Mouse (Mus musculus) liver, embryonic 11.5 days (tissue): ENCODE results near the gene March8. TPM values are rescaled to one million over a fixed set of nuclear protein-coding genes. Genes with fewer than 3 reads are reported as not detected.
"Not testable (repeated sequence)": the region's sequence is repeated elsewhere in the genome, so short reads cannot be mapped to it uniquely, and the experiment has no call there.

Experiments used
- ATAC-seq: fragments of 200-750 bp; cut with Nextera tagmentation; replicated peaks from 2 replicates; pipeline ENCODE4 v1.8.0; 2017; ENCODE audit warnings: moderate number of reproducible peaks, mild to moderate bottlenecking, moderate TSS enrichment, moderate library complexity; ENCODE audit not compliant: low FRiP score
- DNase-seq: peaks from one replicate; pipeline ENCODE4 v3.0.0-alpha.2; 2017; ENCODE audit warnings: low spot score
- H3K27ac ChIP-seq: fragments of 300-500 bp; sonication (generic); 2 replicates; pipeline ENCODE4 v1.5.1; 2014; ENCODE audit warnings: mild to moderate bottlenecking, low read depth, low read length, control low read depth
- H3K27me3 ChIP-seq: fragments of 300-500 bp; sonication (generic); replicated peaks from 2 replicates; pipeline ENCODE4 v1.6.1; 2014; ENCODE audit warnings: low read length, mixed read lengths; ENCODE audit not compliant: control insufficient read depth, insufficient read depth
- H3K36me3 ChIP-seq: fragments of 300-500 bp; sonication (generic); 2 replicates; pipeline ENCODE4 v1.6.1; 2014; ENCODE audit warnings: mild to moderate bottlenecking, low read length, moderate library complexity, mixed read lengths; ENCODE audit not compliant: control insufficient read depth, insufficient read depth
- H3K4me1 ChIP-seq: fragments of 300-500 bp; sonication (generic); replicated peaks from 2 replicates; pipeline ENCODE4 v1.6.1; 2014; ENCODE audit warnings: low read length, mixed read lengths; ENCODE audit not compliant: control insufficient read depth, insufficient read depth
- H3K4me2 ChIP-seq: fragments of 300-500 bp; sonication (generic); 2 replicates; pipeline ENCODE4 v1.6.1; 2014; ENCODE audit warnings: mild to moderate bottlenecking, control low read depth, moderate library complexity
- H3K4me3 ChIP-seq: fragments of 300-500 bp; sonication (generic); 2 replicates; pipeline ENCODE4 v1.5.1; 2014; ENCODE audit warnings: low read depth, low read length, control low read depth
- H3K9ac ChIP-seq: fragments of 300-500 bp; sonication (generic); 2 replicates; pipeline ENCODE4 v1.6.1; 2014; ENCODE audit warnings: low read depth, low read length, control low read depth
- H3K9me3 ChIP-seq: fragments of 300-500 bp; sonication (generic); 2 replicates; pipeline ENCODE4 v1.6.1; 2016; ENCODE audit warnings: low read length, inconsistent platforms, mixed read lengths; ENCODE audit not compliant: control insufficient read depth
- WGBS: fragments of 180-500 bp; shearing (Covaris S2); extraction: QIAGEN DNeasy Blood & Tissue Kit; methylation state at CpG from one replicate; pipeline ENCODE4 v1.1.7; 2014; 5-methylcytosine and 5-hydroxymethylcytosine counted together
- polyA plus RNA-seq: library from polyadenylated mRNA; unstranded; fragments of >200 nt; fragmentation: Nextera tagmentation; extraction: Ambion mirVana; gene quantifications from 2 replicates; pipeline ENCODE4 v1.2.1, GENCODE M21; 2014

Gene March8
- polyA plus RNA-seq, 1 experiment from 2014 or later: 41.3 TPM

- H3K9me3 ChIP-seq: no peaks in the 10 kb centered on the region
- no peaks in the 10 kb centered on the region for H3K36me3 ChIP-seq
- no peaks in the 10 kb centered on the region for H3K27me3 ChIP-seq
- WGBS: 82% methylated on average over 2 of the region's 2 CpGs
- H3K27ac ChIP-seq: no peak overlapping the region
- H3K9ac ChIP-seq: no peak overlapping the region
- DNase-seq (no peak), ATAC-seq (no peak)
- H3K4me1 ChIP-seq: peaks cover 10% of the 10 kb centered on the region
- H3K4me3 ChIP-seq: no peak overlapping the region
- no peak overlapping the region for H3K4me2 ChIP-seq
Observed at GRCm38 (mm10) chr6:116347953-116348352, 10.1 kb downstream of the March8 start.

GRCm38 (mm10) chr6:116349997-116350396 lies 12.2 kb downstream of the March8 start:
- no peaks in the 10 kb centered on the region for H3K27me3 ChIP-seq
- H3K4me2 ChIP-seq: peak overlapping the region; percentile 72
- 29% methylated on average over 3 of the region's 3 CpGs for WGBS
- ATAC-seq: peak; percentile 95
- peak overlapping the region; percentile 88 for H3K27ac ChIP-seq
- H3K4me3 ChIP-seq: peak overlapping the region; percentile 35; the same call in 1 of the 2 replicates
- peaks cover 10% of the 10 kb centered on the region for H3K4me1 ChIP-seq
- peak overlapping the region; percentile 51 for H3K9ac ChIP-seq
- no peak for DNase-seq
- H3K9me3 ChIP-seq: no peaks in the 10 kb centered on the region
- no peaks in the 10 kb centered on the region; the same call in 1 of the 2 replicates for H3K36me3 ChIP-seq

GRCm38 (mm10) chr6:116350643-116351042 lies 12.8 kb downstream of the March8 start:
- WGBS: 44% methylated on average over 6 of the region's 6 CpGs
- DNase-seq: no peak
- peak overlapping the region; percentile 88 for H3K27ac ChIP-seq
- no peaks in the 10 kb centered on the region for H3K9me3 ChIP-seq
- peaks cover 10% of the 10 kb centered on the region for H3K4me1 ChIP-seq
- H3K4me2 ChIP-seq: peak overlapping the region; percentile 72
- ATAC-seq: peak; percentile 86
- H3K9ac ChIP-seq: peak overlapping the region; percentile 51
- H3K4me3 ChIP-seq: peak overlapping the region; percentile 35
- H3K36me3 ChIP-seq: no peaks in the 10 kb centered on the region; the same call in 1 of the 2 replicates
- no peaks in the 10 kb centered on the region for H3K27me3 ChIP-seq

DNA sequence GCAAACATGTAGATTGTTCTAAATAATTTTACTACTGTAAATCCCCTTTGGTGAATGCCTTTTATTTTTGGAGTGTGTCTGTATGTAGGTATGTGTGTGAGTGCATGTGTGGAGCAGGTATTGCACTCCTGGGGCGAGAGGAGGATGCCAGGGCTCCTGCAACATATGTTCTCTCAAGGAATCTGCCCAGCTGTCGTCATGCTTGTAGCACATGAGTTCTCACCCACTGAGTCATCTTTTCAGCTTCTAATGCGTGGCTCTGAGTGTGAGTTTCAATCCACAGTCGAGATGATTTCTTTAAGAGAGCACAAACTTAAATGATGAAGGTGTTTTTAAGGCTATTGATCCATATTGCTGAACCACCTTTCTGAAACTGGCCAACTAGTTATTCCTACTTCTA lies 13.7 kb downstream of the March8 start:
- DNase-seq: no peak
- Histone ChIP-seq H3K27me3 (no peaks in the 10 kb centered on the region), H3K4me1 (peaks cover 10% of the 10 kb centered on the region), H3K4me2 (peak overlapping the region; percentile 72), H3K36me3 (no peaks in the 10 kb centered on the region; the same call in 1 of the 2 replicates), H3K27ac (no peak overlapping the region; the same call in 1 of the 2 replicates), H3K9me3 (no peaks in the 10 kb centered on the region), H3K9ac (no peak overlapping the region), H3K4me3 (no peak overlapping the region)
- no peak for ATAC-seq
- WGBS: 78% methylated on average over 4 of the region's 4 CpGs

GRCm38 (mm10) chr6:116353428-116353827 lies 15.6 kb downstream of the March8 start:
- H3K4me3 ChIP-seq: no peak overlapping the region
- WGBS: 89% methylated on average over 1 of the region's 1 CpGs
- no peak overlapping the region for H3K9ac ChIP-seq
- no peak overlapping the region for H3K27ac ChIP-seq
- H3K27me3 ChIP-seq: no peaks in the 10 kb centered on the region
- H3K4me1 ChIP-seq: peaks cover 10% of the 10 kb centered on the region
- H3K9me3 ChIP-seq: no peaks in the 10 kb centered on the region
- peak overlapping the region; percentile 13; the same call in 1 of the 2 replicates for H3K4me2 ChIP-seq
- no peaks in the 10 kb centered on the region; the same call in 1 of the 2 replicates for H3K36me3 ChIP-seq
- DNase-seq (no peak), ATAC-seq (no peak)

DNA sequence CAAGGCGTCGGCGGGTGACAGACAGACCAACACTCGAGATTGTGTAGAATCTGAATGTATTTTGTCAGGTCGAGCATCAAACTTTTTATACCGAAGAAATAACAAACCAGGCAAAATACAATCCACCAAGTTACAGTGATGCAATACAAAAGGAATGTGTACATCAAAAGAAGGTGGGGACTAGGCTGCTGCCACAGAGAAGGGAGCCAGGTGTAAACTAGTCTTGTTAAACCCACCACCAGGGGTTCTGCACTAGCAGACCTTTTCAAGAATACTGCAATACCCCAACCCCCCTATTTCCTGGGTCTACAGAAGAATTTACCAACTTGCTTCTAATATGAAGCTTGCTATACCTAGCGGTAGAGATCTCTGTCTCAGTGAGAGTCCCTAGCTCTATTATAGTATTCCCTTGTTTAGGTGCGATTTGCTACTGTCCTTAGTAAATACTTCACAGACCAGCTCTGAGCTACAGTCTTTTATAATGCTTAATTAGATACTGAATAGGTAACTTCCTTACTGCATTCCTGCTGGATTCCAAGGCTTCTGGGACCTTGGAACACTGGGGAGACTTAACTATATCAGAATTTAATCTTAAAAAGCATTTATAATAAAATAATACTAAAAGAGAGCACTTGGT lies 18.6 kb downstream of the March8 start:
- H3K36me3 ChIP-seq, H3K27me3 ChIP-seq, DNase-seq, ATAC-seq, H3K27ac ChIP-seq, H3K4me3 ChIP-seq, H3K9ac ChIP-seq, H3K4me2 ChIP-seq, H3K9me3 ChIP-seq, H3K4me1 ChIP-seq: not testable (repeated sequence)
- WGBS: 78% methylated on average over 8 of the region's 8 CpGs

DNA sequence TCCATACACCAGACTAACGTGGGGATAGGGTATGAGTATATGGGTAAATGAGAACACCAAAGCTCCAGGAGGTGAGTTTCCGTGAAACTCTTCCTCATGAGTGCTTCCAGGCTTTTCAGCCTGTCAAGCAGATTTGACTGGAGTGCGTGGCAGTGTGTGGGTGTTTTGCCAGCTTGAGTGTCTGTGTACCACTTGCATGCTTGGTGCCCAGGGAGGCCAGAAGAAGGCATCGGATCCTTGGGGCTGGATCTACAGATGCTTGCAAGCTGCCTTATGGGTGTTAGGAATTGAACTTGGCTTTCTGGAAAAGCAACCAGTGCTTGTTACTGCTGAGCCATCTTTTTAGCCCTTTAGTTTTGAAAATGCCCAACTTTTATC lies 19.1 kb downstream of the March8 start:
- ATAC-seq (no peak), DNase-seq (no peak)
- Histone ChIP-seq H3K9ac (no peak overlapping the region), H3K4me1 (peaks cover 4% of the 10 kb centered on the region; the same call in 1 of the 2 replicates), H3K27me3 (no peaks in the 10 kb centered on the region), H3K4me2 (no peak overlapping the region), H3K9me3 (no peaks in the 10 kb centered on the region), H3K36me3 (no peaks in the 10 kb centered on the region; the same call in 1 of the 2 replicates), H3K27ac (no peak overlapping the region), H3K4me3 (no peak overlapping the region)
- WGBS: 85% methylated on average over 4 of the region's 4 CpGs

- Histone ChIP-seq H3K27ac (no peak overlapping the region), H3K36me3 (no peaks in the 10 kb centered on the region; the same call in 1 of the 2 replicates), H3K4me3 (no peak overlapping the region), H3K27me3 (no peaks in the 10 kb centered on the region), H3K4me1 (no peaks in the 10 kb centered on the region; the same call in 1 of the 2 replicates), H3K4me2 (no peak overlapping the region), H3K9me3 (no peaks in the 10 kb centered on the region), H3K9ac (no peak overlapping the region)
- 74% methylated on average over 8 of the region's 8 CpGs for WGBS
- ATAC-seq: no peak
- no peak for DNase-seq
Observed at GRCm38 (mm10) chr6:116358056-116358455, 20.2 kb downstream of the March8 start.

- Histone ChIP-seq H3K4me1 (no peaks in the 10 kb centered on the region), H3K27me3 (no peaks in the 10 kb centered on the region), H3K9me3 (no peaks in the 10 kb centered on the region), H3K9ac (no peak overlapping the region), H3K27ac (no peak overlapping the region), H3K36me3 (no peaks in the 10 kb centered on the region), H3K4me3 (no peak overlapping the region), H3K4me2 (no peak overlapping the region)
- 71% methylated on average over 3 of the region's 3 CpGs for WGBS
- ATAC-seq: no peak
- DNase-seq: no peak
Observed at GRCm38 (mm10) chr6:116359256-116359655, 21.4 kb downstream of the March8 start.
